Mouse (Mus musculus) G1E (cell line): Measurements from ENCODE around the gene Filip1. TPM values are rescaled to one million over a fixed set of nuclear protein-coding genes. Genes with fewer than 3 reads are reported as not detected.
"Not testable (repeated sequence)": the region's sequence is repeated elsewhere in the genome, so short reads cannot be mapped to it uniquely, and the experiment has no call there.

ENCODE experiments used
- ATAC-seq: 2 replicates; pipeline ENCODE4 v1.8.0; 2016; ENCODE audit warnings: mild to moderate bottlenecking; ENCODE audit not compliant: insufficient number of reproducible peaks, poor library complexity, low FRiP score, severe bottlenecking; ENCODE audit errors: extremely low read depth
- DNase-seq: peaks from one replicate; pipeline ENCODE4 v3.0.0; 2012; ENCODE audit warnings: low spot score
- H3K27me3 ChIP-seq: 2 replicates; pipeline ENCODE4 v1.6.1; 2012; ENCODE audit warnings: mild to moderate bottlenecking, low read length, inconsistent platforms; ENCODE audit not compliant: insufficient read depth
- H3K36me3 ChIP-seq: replicated peaks from 2 replicates; pipeline ENCODE3; 2012; ENCODE audit warnings: mild to moderate bottlenecking, inconsistent platforms
- H3K4me1 ChIP-seq: 2 replicates; pipeline ENCODE4 v1.6.1; 2012; ENCODE audit warnings: low read depth, low read length, inconsistent platforms, mixed read lengths; ENCODE audit not compliant: insufficient read depth
- H3K4me3 ChIP-seq: 2 replicates; pipeline ENCODE4 v1.5.1; 2012; ENCODE audit warnings: low read depth, mild to moderate bottlenecking, inconsistent platforms, low read length, moderate library complexity, mixed read lengths
- H3K9me3 ChIP-seq: replicated peaks from 2 replicates; pipeline ENCODE4 v1.6.1; 2012; ENCODE audit warnings: inconsistent platforms
- CTCF ChIP-seq: IDR thresholded peaks from 2 replicates; pipeline ENCODE4 v1.5.1; 2012; ENCODE audit warnings: low read depth, low read length, inconsistent platforms, mixed read lengths
- GATA1 ChIP-seq: IDR thresholded peaks from 2 replicates; pipeline ENCODE4 v1.6.1; 2012; ENCODE audit warnings: borderline replicate concordance, low read length, inconsistent platforms, mixed read lengths
- GATA2 ChIP-seq: IDR thresholded peaks from 2 replicates; pipeline ENCODE4 v1.6.1; 2012; ENCODE audit warnings: low read depth, low read length, inconsistent platforms, borderline replicate concordance
- POLR2AphosphoS5 ChIP-seq: IDR thresholded peaks from 2 replicates; pipeline ENCODE4 v1.6.1; 2012; ENCODE audit warnings: low read depth, low read length, inconsistent platforms; ENCODE audit not compliant: insufficient replicate concordance
- TAL1 ChIP-seq: conservative IDR thresholded peaks from 2 replicates; pipeline ENCODE4 v1.6.1; 2012; ENCODE audit warnings: low read depth, low read length, inconsistent platforms, mixed read lengths
- polyA plus RNA-seq: library from polyadenylated mRNA; stranded (reverse); fragments of >175 nt; gene quantifications from 2 replicates; pipeline ENCODE4 v1.2.3, GENCODE M21; 2012
- total RNA-seq, 2 experiments: library from RNA; stranded (forward) in 1 of 2; stranded (reverse) in 1 of 2; fragments of 200-1000 nt in 1 of 2; fragments of >200 nt in 1 of 2; fragmentation: Nextera tagmentation in 1 of 2; gene quantifications; 2 replicates each; pipeline ENCODE4 v1.2.3; 2014 to 2017

Gene Filip1
- total and polyA plus RNA-seq, 3 experiments: 0.11 TPM; not detected in 2

DNA sequence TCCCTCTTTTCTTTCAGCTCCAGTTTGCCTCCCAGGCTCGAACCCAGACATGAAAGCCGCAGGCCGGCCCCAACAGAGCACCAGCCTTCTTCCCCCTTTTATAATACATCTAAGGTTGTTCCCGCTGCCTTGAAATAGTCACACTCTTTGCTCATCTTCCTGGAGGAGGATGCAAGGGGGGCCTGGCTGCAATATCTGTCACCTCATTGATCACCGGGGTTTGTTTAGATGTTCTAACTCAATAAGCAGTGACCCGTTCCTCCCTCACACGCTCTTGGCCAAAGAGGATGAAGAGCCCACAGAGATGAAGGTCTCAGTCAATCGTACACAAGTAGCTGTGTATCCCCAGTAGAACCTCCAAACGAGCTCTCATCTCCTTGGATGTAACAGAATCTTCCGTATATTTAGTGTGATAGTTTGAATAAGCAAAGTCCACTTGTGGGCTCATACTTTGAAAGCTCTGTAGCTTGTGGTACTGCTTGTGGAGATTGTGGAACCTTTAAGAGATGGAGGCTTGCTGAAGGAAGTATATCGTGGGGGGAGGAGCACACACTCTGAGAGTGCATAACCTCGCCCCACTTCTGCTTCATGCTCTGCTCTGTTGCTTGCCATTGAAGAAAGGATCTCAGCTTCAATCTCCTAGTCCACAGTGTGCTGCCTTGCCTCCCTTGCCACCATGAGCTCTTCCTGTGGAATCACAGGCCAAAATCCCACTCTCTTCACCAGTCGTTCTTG lies 24.8 kb upstream of the Filip1 start:
- DNase-seq (no peak), ATAC-seq (no peak)
- Histone ChIP-seq H3K27me3 (peaks cover 5% of the 10 kb centered on the region; the same call in 1 of the 2 replicates), H3K9me3 (peaks cover 5% of the 10 kb centered on the region), H3K4me1 (no peaks in the 10 kb centered on the region), H3K36me3 (no peaks in the 10 kb centered on the region), H3K4me3 (no peak overlapping the region)
- no peak for TF ChIP-seq GATA2
- no peak for TF ChIP-seq GATA1
- no peak for TF ChIP-seq POLR2AphosphoS5
- TF ChIP-seq CTCF: no peak
- TF ChIP-seq TAL1: no peak

DNA sequence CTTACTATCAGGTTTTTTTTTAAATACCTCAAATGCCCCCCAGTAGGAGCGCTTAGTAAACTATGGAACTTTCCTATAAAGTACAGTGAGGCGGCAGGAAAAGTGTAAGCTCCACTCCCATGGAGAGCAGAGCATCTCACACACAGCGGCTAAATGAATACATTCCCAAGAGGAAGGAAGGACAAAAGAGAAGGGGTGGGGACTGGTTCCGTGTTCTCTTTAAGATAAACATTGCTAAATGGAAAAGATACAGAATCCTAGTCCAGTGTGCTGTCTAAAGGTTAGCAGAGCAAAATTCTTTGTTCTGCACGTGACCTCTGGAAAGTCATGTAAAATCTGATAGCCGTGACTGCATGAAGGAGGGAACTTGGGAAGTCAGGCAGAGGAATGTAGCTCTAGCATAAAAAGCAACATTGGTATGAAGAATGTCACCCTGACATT lies 13.9 kb upstream of the Filip1 start:
- no peaks in the 10 kb centered on the region for H3K36me3 ChIP-seq
- no peak overlapping the region for H3K4me3 ChIP-seq
- peaks cover under 1% of the 10 kb centered on the region; the same call in 1 of the 2 replicates for H3K4me1 ChIP-seq
- peaks cover 6% of the 10 kb centered on the region for H3K27me3 ChIP-seq
- ATAC-seq: no peak
- no peak for DNase-seq
- H3K9me3 ChIP-seq: peaks cover 18% of the 10 kb centered on the region
- TF ChIP-seq TAL1 (no peak), GATA2 (no peak), POLR2AphosphoS5 (no peak), GATA1 (no peak), CTCF (no peak)

DNA sequence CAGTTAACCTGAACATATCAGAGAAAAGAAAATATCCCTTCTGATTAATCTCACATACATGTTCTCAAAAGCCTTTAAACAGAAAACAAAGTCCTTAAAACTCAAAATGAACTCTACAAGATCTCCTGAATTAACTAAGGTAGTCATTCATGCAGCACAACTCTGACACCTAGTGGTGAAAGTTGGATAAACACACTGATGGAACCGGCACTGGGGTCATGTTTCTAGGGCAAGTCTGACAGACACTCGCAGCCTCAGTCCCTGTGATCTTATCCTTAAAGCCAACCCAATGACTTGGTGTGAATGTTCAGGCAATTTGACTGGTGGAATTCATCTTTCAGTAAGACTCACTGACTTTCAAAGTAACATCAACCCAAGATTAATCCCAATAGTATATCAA lies 13.4 kb upstream of the Filip1 start:
- no peak for TF ChIP-seq GATA1
- TF ChIP-seq CTCF: peak; percentile 75
- Histone ChIP-seq H3K9me3 (peaks cover 16% of the 10 kb centered on the region), H3K27me3 (peaks cover 6% of the 10 kb centered on the region), H3K4me3 (no peak overlapping the region), H3K4me1 (peaks cover 4% of the 10 kb centered on the region; the same call in 1 of the 2 replicates), H3K36me3 (no peaks in the 10 kb centered on the region)
- peak; percentile 35 for DNase-seq
- peak; percentile 40; the same call in 1 of the 2 replicates for ATAC-seq

DNA sequence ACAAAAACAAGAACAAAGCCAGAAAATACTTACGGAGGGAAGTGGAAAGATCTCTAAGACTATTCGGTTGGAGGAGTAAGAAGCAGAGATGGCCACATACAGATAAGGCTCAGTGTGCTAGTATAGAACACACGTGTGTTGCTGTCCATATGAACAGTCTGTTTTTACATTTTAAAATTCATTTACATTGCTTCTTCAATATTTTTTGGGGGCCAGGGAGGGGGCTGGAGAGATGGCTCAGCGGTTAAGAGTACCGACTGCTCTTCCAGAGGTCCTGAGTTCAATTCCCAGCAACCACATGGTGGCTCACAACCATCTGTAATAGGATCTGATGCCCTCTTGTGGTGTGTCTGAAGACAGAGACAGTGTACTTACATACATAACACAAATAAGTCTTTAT lies 12.7 kb upstream of the Filip1 start:
- H3K27me3 ChIP-seq, DNase-seq, H3K4me3 ChIP-seq, H3K4me1 ChIP-seq, ATAC-seq, H3K36me3 ChIP-seq: not testable (repeated sequence)
- peaks cover 16% of the 10 kb centered on the region for H3K9me3 ChIP-seq

DNA sequence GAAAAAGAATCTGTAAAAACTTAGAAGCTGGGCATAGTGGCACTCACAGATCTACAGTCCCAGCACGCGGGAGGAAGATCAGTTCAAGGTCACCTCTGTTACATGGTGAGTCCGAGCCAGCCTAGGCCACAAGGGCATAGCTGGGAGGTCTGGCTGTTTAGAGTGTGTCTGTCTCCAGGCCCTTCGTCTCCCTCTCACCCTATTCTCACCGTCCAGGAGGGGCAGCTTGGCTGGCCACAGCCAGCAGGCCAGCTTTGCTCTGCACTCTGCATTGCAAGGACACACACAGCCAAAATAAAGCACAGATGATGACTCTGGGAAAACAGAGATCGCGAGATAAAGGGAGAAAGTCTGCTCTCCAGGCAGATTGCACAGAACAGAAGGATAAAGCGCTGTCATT lies 10.2 kb upstream of the Filip1 start:
- peaks cover 4% of the 10 kb centered on the region; the same call in 1 of the 2 replicates for H3K4me1 ChIP-seq
- H3K4me3 ChIP-seq: no peak overlapping the region
- ATAC-seq (no peak), DNase-seq (no peak)
- H3K9me3 ChIP-seq: no peaks in the 10 kb centered on the region
- no peak for TF ChIP-seq TAL1
- no peak for TF ChIP-seq GATA2
- TF ChIP-seq CTCF: no peak
- no peak for TF ChIP-seq GATA1
- TF ChIP-seq POLR2AphosphoS5: no peak
- no peaks in the 10 kb centered on the region for H3K36me3 ChIP-seq
- peaks cover 6% of the 10 kb centered on the region for H3K27me3 ChIP-seq

DNA sequence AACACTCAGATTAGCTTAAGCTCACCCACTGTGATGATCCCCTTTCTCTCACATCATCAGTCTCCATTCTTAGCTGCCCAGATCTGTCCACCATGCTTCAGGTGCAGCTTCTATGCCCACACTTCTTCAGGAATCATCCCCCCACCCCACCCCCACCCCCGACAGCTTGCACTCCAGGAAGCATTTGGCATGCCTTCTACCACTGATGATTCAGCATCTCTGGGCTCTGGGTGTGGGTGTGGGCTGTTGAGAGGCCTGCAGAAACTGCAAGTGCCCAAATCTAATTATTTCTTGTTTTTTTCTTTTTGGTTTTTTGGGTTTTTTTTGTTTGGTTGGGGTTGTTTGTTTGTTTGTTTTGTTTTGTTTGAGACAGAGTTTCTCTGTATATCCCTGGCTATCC lies 9.0 kb upstream of the Filip1 start:
- ATAC-seq: no peak

DNA sequence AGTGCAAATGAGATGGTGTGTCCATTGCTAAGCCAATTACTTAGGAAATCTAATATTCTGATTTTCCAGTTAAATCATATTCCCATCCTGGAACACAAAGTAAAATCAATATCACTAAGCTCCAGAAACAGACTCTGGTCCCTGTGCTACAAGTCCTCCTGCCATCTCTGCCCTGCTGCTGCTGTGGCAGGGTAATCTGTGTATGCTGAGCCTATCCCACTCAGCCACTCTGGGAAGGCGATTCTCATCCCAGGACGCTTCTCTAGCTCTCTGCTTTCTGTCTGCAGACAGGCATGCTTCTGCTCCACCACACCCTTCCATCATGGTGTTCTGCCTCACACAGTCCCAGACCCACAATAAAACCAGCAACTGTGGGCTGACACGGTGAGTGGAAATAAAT lies 7.8 kb upstream of the Filip1 start:
- no peak for DNase-seq
- Histone ChIP-seq H3K4me1 (peaks cover 4% of the 10 kb centered on the region; the same call in 1 of the 2 replicates), H3K36me3 (no peaks in the 10 kb centered on the region), H3K4me3 (no peak overlapping the region), H3K9me3 (no peaks in the 10 kb centered on the region), H3K27me3 (peaks cover 6% of the 10 kb centered on the region)
- no peak for ATAC-seq
- TF ChIP-seq GATA2: no peak
- TF ChIP-seq TAL1: no peak
- no peak for TF ChIP-seq GATA1
- TF ChIP-seq CTCF: no peak
- no peak for TF ChIP-seq POLR2AphosphoS5

More for the DNA sequence above, 9.0 kb upstream of the Filip1 start:
- no peak for TF ChIP-seq GATA2
- no peak for TF ChIP-seq GATA1
- Histone ChIP-seq H3K27me3 (peaks cover 6% of the 10 kb centered on the region), H3K9me3 (no peaks in the 10 kb centered on the region), H3K4me3 (no peak overlapping the region), H3K36me3 (no peaks in the 10 kb centered on the region), H3K4me1 (peaks cover 4% of the 10 kb centered on the region; the same call in 1 of the 2 replicates)
- DNase-seq: no peak
